Mouse (Mus musculus) CH12F3 (cell line): Measurements from ENCODE around the gene Mrpl3.
"Not testable (repeated sequence)": the region's sequence is repeated elsewhere in the genome, so short reads cannot be mapped to it uniquely, and the experiment has no call there.

ENCODE experiments used
- in situ Hi-C: fragments of 300-500 bp; cut with MboI; formaldehyde crosslinking; loops from 2 replicates; pipeline ENCODE4 v1.14.3; 2020; ENCODE audit warnings: low sequenced_read_pairs

Mrpl3 gene

DNA sequence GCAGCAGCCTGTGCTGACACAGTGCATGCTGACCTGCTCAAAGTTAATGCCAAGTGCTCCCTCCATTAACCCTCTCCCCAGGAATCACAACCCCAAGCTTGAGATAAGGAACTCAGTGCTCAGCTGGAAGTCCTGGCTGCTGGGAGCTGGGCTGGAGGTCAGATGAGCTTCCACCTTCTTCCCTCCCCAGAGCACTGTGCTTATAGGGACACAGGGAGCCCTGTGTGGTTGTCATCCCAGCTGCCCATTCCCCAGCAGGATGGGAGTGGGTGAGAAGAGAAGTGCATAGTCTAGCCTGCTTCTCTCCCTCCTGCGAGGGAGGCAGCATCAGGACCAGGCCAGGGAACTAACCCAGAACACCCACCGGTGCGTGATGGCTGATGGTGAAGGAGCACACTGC is 72.2 kb downstream of the Mrpl3 start:
- in situ Hi-C loops, result not testable (repeated sequence)
